Mouse (Mus musculus) limb, embryonic 12.5 days (tissue): ENCODE results near the gene Unk. TPM values are rescaled to one million over a fixed set of nuclear protein-coding genes. Genes with fewer than 3 reads are reported as not detected.
A peak's percentile ranks its signal among the peaks of the same experiment; 100 is the strongest.
"Not testable (repeated sequence)": the region's sequence is repeated elsewhere in the genome, so short reads cannot be mapped to it uniquely, and the experiment has no call there.

Experiments used
- ATAC-seq: fragments of 200-750 bp; cut with Nextera tagmentation; 2 replicates; pipeline ENCODE4 v1.8.0; 2017; ENCODE audit warnings: low read depth, moderate TSS enrichment; ENCODE audit not compliant: insufficient number of reproducible peaks, insufficient read depth, low FRiP score, low TSS enrichment
- H3K27ac ChIP-seq: fragments of 300-500 bp; sonication (generic); 2 replicates; pipeline ENCODE4 v1.5.1; 2016; ENCODE audit warnings: mild to moderate bottlenecking, moderate library complexity
- H3K27me3 ChIP-seq: fragments of 300-500 bp; sonication (generic); 2 replicates; pipeline ENCODE4 v1.6.1; 2016; ENCODE audit warnings: mild to moderate bottlenecking, moderate library complexity
- H3K36me3 ChIP-seq: fragments of 300-500 bp; sonication (generic); 2 replicates; pipeline ENCODE4 v1.6.1; 2016; ENCODE audit warnings: mild to moderate bottlenecking, moderate library complexity
- H3K4me1 ChIP-seq: fragments of 300-500 bp; sonication (generic); replicated peaks from 2 replicates; pipeline ENCODE4 v1.6.1; 2016
- H3K4me2 ChIP-seq: fragments of 300-500 bp; sonication (generic); 2 replicates; pipeline ENCODE4 v1.6.1; 2016; ENCODE audit warnings: mild to moderate bottlenecking, moderate library complexity
- H3K4me3 ChIP-seq: fragments of 300-500 bp; sonication (generic); replicated peaks from 2 replicates; pipeline ENCODE4 v1.5.1; 2016; ENCODE audit warnings: mild to moderate bottlenecking
- H3K9ac ChIP-seq: fragments of 300-500 bp; sonication (generic); replicated peaks from 2 replicates; pipeline ENCODE4 v1.6.1; 2016; ENCODE audit warnings: mild to moderate bottlenecking, moderate library complexity
- H3K9me3 ChIP-seq: fragments of 300-500 bp; sonication (generic); 2 replicates; pipeline ENCODE4 v1.6.1; 2016; ENCODE audit warnings: mild to moderate bottlenecking, moderate library complexity
- WGBS: fragments of 180-500 bp; shearing (Covaris S2); methylation state at CpG from one replicate; pipeline ENCODE4 v1.1.7; 2016; 5-methylcytosine and 5-hydroxymethylcytosine counted together
- polyA plus RNA-seq: library from polyadenylated mRNA; unstranded; fragments of >200 nt; fragmentation: Nextera tagmentation; extraction: Ambion mirVana; gene quantifications from 2 replicates; pipeline ENCODE4 v1.2.1, GENCODE M21; 2016

Unk gene
- polyA plus RNA-seq, 1 experiment from 2014 or later = 50.0 TPM

DNA sequence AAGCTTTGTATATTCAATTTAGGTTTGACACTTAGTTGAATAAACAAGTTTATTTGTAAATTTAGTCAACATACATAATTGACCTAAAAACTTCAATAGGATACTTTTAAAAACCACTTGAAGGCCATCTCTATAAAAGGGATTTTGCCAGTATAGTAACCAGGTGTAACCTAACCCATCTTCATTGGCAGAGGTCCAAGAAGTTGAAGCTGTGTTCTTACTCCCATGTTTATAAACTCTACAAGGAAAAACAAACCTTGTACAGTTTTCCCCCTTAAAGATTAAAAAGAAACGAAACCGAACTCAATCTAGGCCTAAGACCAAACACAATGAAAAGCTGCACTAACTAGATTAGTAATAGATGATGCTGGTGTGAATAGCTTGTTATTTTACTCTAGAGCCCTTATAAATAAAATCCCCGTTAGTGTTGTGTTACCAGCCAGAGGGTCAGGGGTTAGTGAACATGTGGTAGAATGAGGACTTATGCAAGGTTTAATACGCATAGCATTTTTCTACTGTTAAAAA, 7.8 kb upstream of the Unk start:
- WGBS = 71% methylated on average over 4 of the region's 4 CpGs
- Histone ChIP-seq H3K4me1 (peaks cover 14% of the 10 kb centered on the region), H3K27ac (no peak overlapping the region), H3K27me3 (no peaks in the 10 kb centered on the region), H3K4me3 (peak overlapping the region; percentile 96), H3K9me3 (no peaks in the 10 kb centered on the region), H3K36me3 (peaks cover 23% of the 10 kb centered on the region), H3K9ac (peak overlapping the region; percentile 40; the same call in 1 of the 2 replicates), H3K4me2 (peak overlapping the region; percentile 66)
- no peak for ATAC-seq

DNA sequence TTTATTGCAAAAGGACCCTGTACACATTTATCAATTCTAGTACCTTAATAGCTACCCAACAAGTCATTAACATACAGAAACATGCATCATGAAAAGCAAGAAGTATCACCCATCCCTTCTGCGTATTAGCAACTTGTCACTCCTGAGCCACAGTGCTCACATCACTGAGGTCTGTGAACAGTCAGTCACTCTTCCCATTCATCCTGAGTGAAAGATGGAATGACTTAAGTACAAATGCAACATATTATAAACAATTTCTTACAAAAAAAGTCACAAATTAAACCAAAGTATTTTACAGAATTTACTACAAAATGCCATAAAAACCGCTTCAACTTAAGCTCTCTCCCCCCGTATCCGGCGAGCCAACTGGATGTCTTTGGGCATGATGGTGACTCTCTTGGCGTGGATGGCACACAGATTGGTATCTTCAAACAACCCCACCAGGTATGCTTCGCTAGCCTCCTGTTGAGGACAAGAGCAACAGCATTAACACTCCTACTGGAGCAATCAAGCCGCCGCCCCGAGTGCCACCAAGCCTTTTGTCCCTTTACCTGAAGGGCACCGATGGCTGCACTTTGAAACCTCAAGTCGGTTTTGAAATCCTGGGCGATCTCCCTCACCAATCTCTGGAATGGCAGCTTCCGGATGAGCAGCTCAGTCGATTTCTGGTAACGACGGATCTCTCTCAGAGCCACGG, 6.9 kb upstream of the Unk start:
- 6% methylated on average over 18 of the region's 18 CpGs for WGBS
- peak overlapping the region; percentile 100 for H3K27ac ChIP-seq
- H3K27me3 ChIP-seq, ATAC-seq, H3K9me3 ChIP-seq: not testable (repeated sequence)
- peaks cover 23% of the 10 kb centered on the region for H3K36me3 ChIP-seq
- peak overlapping the region; percentile 96 for H3K4me3 ChIP-seq
- peaks cover 14% of the 10 kb centered on the region for H3K4me1 ChIP-seq
- H3K9ac ChIP-seq = peak overlapping the region; percentile 100
- peak overlapping the region; percentile 66 for H3K4me2 ChIP-seq

DNA sequence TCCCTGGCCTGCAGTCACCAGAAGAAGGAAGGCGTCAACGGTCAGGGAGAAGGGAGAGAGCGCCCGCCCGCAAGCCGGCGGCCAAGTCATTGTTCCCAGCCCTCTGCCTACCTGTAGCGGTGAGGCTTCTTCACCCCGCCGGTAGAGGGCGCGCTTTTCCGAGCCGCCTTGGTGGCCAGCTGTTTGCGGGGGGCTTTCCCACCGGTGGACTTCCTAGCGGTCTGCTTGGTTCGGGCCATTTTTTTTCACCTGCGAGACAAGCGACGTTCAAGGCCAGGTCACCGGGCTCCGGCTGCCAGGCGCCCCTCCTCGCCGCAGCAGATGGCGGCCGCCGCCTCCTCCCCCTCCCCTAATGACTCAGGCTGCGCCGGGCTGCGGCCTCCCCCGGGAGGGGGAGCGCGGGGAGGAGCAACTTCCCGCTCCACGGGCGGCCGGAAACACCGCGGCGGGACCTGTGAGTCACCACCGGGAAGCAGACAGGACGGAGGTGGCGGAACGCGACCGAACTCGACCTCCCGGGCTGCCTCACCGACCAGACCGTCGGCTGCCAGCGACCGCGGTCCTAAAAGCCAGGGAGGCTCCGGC, 6.3 kb upstream of the Unk start:
- under 1% methylated on average over 57 of the region's 57 CpGs for WGBS
- H3K4me3 ChIP-seq = peak overlapping the region; percentile 96
- H3K27ac ChIP-seq = peak overlapping the region; percentile 100
- H3K36me3 ChIP-seq = peaks cover 23% of the 10 kb centered on the region
- peak overlapping the region; percentile 100 for H3K9ac ChIP-seq
- H3K4me1 ChIP-seq = peaks cover 14% of the 10 kb centered on the region
- no peaks in the 10 kb centered on the region for H3K9me3 ChIP-seq
- peak; percentile 70 for ATAC-seq
- H3K27me3 ChIP-seq = no peaks in the 10 kb centered on the region
- peak overlapping the region; percentile 66 for H3K4me2 ChIP-seq

DNA sequence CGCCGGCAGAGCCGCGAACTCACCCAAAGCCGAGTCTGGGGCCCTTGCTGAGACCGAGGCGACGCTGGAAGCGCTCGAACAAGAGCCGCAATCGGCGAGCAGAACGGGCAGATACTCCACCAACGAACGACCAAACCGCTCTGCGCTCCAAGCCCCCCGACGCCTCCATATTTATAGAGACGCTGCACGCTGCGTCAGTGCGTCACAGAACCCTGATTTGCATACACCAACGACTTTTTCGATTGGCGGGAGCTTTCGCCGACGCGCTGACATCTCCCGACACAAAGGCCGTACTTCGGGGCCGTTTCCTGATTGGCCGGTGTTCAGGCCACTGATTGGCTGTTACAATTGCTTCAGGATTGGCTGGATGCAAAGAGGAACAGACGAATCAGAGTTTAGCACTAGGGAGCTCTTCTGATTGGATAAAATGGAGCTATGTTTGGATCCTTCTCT, 5.7 kb upstream of the Unk start:
- Histone ChIP-seq H3K4me2 (peak overlapping the region; percentile 66), H3K27ac (peak overlapping the region; percentile 100), H3K4me3 (peak overlapping the region; percentile 96), H3K9ac (peak overlapping the region; percentile 100), H3K4me1 (peaks cover 14% of the 10 kb centered on the region), H3K9me3 (no peaks in the 10 kb centered on the region), H3K36me3 (peaks cover 23% of the 10 kb centered on the region), H3K27me3 (no peaks in the 10 kb centered on the region)
- ATAC-seq = peak; percentile 97
- under 1% methylated on average over 37 of the region's 37 CpGs for WGBS

DNA sequence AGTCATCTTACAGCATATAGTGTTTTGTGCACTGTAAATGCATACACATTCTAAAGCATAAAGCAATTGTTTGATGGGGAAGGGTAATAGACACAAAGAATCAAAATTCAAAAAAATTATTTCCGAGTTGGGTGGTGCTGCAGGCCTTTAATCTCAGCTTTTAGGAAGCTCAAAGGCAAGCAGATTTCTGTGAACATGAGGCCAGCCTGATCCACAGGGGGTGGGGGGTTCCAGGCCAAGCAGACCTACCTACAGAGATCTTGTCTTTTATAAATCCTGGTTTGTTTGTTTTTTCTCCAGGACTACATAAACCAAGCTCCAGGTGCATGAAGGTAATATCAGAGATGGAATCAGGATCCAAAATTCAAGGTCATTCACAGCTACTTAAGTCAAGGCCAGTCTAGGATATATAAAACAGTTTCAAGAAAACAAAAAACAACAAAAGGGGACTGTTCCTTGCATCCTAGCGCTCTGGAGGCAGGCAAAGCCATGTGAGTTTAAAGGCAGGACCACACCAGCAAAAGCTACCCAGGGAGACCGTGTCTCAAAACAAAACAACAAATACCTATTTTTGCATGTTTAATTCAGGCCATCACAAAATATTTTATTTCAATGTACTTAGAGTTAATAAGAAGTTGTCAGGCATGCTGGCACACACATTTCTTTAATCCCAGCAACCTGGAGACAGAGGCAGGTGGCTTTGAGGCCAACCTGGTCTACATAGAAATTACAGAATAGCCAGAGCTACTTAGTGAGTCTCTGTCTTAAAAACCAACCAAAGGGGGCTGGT, 4.9 kb upstream of the Unk start:
- peaks cover 23% of the 10 kb centered on the region for H3K36me3 ChIP-seq
- H3K4me3 ChIP-seq = no peak overlapping the region
- peaks cover 14% of the 10 kb centered on the region for H3K4me1 ChIP-seq
- ATAC-seq = no peak
- H3K9me3 ChIP-seq = no peaks in the 10 kb centered on the region
- H3K27ac ChIP-seq = peak overlapping the region; percentile 24; the same call in 1 of the 2 replicates
- no peaks in the 10 kb centered on the region for H3K27me3 ChIP-seq
- 90% methylated on average over 3 of the region's 3 CpGs for WGBS
- no peak overlapping the region for H3K9ac ChIP-seq
- no peak overlapping the region for H3K4me2 ChIP-seq

DNA sequence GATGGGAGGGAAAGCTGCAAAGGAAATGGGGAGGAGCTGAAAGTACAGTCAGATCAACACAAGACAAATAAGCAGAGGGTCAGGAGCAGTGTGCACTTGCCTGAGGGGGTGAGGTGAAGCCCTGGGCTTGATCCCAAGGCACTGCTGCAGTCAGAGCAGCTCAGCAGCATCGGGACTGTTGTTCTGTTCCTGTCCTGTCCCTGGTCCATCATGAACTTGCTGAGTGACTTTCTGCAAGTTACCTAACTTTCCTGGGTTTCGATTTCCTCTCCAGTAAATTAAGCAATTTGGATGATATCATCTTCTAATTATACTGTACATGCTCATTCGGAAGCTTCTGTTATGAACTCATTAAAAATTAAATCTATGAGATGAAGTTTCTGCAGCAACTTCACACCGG, 2.4 kb upstream of the Unk start, which contains the start of gene H3f3b:
H3f3b (minus strand) TSS at position 207 of the 400 bp plus-strand sequence.
- Histone ChIP-seq H3K27ac (no peak within 1 kb of the TSS), H3K4me2 (no peak within 1 kb of the TSS), H3K4me3 (no peak within 1 kb of the TSS), H3K36me3 (0 out of 2 replicates have a peak, but pooled peaks cover 13% of the 10 kb centered on the region), H3K27me3 (no peaks in the 10 kb centered on the region), H3K9ac (no peak within 1 kb of the TSS), H3K4me1 (peaks cover 13% of the 10 kb centered on the region), H3K9me3 (no peaks in the 10 kb centered on the region)
- no peak for ATAC-seq
- 84% methylated on average over 4 of the region's 4 CpGs for WGBS

DNA sequence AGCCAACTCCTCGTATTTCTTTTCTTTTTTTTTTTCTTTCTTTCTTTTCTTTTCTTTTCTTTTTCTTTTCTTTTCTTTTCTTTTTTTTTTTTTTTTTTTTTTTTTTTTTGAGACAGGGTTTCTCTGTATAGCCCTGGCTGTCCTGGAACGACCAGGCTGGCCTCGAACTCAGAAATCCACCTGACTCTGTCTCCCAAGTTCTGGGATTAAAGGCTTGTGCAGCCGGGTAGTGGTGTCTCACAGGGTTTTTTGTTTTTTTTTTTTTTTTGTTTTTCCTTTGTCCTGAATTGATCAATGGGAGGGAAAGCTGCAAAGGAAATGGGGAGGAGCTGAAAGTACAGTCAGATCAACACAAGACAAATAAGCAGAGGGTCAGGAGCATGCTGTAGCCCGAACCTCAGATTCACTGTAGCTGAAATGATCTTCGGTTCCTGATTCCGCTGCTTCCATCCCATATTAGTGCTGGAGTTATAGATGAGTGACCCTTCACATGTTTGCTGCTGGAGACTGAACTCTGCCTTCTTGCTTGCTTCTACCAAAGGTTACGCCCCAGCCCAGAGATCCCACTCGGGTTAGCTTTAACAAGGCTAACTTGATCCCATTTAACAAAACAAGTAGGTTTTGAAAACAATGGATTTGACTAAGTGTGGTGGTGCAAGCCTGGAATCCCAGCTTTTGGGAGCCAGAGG, 1.8 kb upstream of the Unk start:
- no peaks in the 10 kb centered on the region for H3K9me3 ChIP-seq
- H3K27me3 ChIP-seq = no peaks in the 10 kb centered on the region
- peaks cover 17% of the 10 kb centered on the region for H3K4me1 ChIP-seq
- no peak overlapping the region for H3K27ac ChIP-seq
- 86% methylated on average over 9 of the region's 9 CpGs for WGBS
- H3K36me3 ChIP-seq = 0 out of 2 replicates have a peak, but pooled peaks cover 12% of the 10 kb centered on the region
- H3K4me2 ChIP-seq = no peak overlapping the region
- H3K4me3 ChIP-seq = no peak overlapping the region
- no peak overlapping the region for H3K9ac ChIP-seq
- no peak for ATAC-seq

DNA sequence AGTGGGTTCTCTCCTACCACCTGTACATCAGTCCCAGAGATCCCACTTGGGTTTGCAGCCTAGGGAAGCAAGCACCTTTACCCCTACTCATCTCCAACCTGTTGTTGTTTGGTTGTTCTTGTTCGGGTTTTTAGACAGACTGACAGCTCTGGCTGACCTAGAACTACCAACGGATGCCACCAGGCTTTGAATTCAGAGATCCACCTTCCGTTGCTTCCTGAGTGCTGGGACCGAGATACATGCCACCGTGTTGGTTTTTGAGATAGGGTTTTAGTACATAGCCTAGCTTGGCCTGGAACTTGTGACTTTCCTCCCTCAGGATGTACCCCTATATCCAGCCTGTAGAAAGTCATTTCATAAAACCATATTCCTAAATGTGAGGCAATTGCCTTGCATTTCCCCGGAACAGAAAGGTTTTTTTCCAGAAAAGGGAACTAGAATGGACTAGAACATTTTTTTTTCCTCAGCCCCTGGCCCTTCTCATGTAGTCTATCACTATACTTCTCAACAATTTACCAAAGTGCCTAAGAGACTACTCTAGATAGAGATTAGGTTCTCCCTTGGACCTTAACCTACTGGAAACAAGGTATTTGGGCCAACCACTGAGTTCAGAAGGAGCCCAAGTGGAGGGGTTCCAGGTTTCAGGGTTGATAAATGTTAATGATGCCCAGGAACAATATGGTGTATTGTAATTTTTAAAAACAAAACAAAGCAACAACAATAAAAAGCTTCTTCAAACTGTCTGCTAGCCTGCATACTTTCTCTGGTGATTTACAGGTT, 846 bp upstream of the Unk start:
- WGBS = 86% methylated on average over 6 of the region's 6 CpGs
- Histone ChIP-seq H3K36me3 (0 out of 2 replicates have a peak, but pooled peaks cover 13% of the 10 kb centered on the region), H3K9me3 (no peaks in the 10 kb centered on the region), H3K4me1 (peaks cover 17% of the 10 kb centered on the region), H3K4me3 (peak overlapping the region; percentile 72), H3K27ac (no peak overlapping the region; the same call in 1 of the 2 replicates), H3K27me3 (no peaks in the 10 kb centered on the region), H3K4me2 (peak overlapping the region; percentile 91), H3K9ac (peak overlapping the region; percentile 93; the same call in 1 of the 2 replicates)
- ATAC-seq = no peak

DNA sequence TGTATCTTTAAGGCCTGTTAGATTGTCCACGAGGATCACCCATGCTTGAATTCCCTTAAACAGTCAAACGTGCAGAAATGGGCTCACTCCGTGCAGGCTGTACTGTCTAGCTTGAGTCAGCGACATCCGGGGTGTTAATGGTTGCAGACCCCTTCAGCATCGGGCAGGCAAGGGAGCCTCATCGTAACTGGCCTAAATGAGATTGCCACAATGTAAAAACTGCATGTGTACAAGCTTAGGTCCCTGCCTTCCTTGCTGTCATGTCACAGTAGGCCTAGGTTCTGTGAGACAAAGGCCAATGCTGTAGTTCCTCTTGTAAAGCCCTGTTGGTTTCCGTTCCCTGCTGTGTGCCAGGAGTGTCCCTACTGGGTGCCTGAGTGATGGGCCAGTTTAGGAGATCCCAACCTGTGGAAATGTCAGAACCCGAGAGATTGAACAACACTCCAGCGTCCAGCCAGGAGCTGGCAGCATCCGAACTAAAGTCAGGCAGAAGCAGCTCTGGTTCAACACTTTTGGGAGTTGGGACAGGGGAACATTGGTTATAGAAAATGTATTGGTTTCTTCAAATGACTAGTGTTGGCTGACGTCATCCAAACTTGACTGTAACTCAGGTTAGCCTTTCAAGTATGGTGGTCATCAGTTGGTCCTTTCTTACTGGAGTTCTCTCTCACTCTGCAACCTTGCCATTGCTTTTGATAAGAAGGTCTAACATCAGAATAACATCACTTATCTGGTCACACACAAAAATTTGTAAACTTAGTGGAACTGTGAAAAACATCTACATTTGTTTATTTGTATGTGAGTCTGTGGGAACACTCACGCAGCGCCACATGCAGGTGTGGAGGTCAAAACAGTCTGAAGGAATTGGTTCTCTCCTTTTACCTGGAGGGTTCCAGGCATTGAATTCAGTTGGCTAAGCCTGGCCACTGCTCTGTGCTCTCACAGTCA, 1.1 kb downstream of the Unk start:
- ATAC-seq = peak; percentile 17; the same call in 1 of the 2 replicates

More for the DNA sequence above, 1.1 kb downstream of the Unk start:
- WGBS = 27% methylated on average over 14 of the region's 14 CpGs
- Histone ChIP-seq H3K27ac (peak overlapping the region; percentile 100), H3K4me2 (peak overlapping the region; percentile 91), H3K9me3 (no peaks in the 10 kb centered on the region), H3K4me1 (peaks cover 17% of the 10 kb centered on the region), H3K9ac (peak overlapping the region; percentile 93), H3K4me3 (peak overlapping the region; percentile 72), H3K36me3 (0 out of 2 replicates have a peak, but pooled peaks cover 21% of the 10 kb centered on the region), H3K27me3 (no peaks in the 10 kb centered on the region)
